Mouse (Mus musculus) left cerebral cortex, adult 8-10 months (tissue): ENCODE measurements around the gene Pet100. TPM values are rescaled to one million over a fixed set of nuclear protein-coding genes. Genes with fewer than 3 reads are reported as not detected.
A peak's percentile ranks its signal among the peaks of the same experiment; 100 is the strongest.

Experiments used
- DNase-seq, 2 experiments: peaks; one replicate each; pipeline ENCODE4 v3.0.0; 2022; ENCODE audit warnings: low spot score in 2 of 2
- total RNA-seq, 4 experiments: library from RNA; stranded (reverse); gene quantifications; 2 replicates each; pipeline ENCODE4 v1.2.4; 2022

Pet100 gene
- total RNA-seq, 4 experiments from 2014 or later, result 55.9 to 90.3 (median 75.7) TPM

- no peak for DNase-seq
These were observed 4.1 kb downstream of the Pet100 start, which contains the start of gene Pcp2 for GRCm38 (mm10) chr8:3625445-3625844. TSS of gene Pcp2 (minus strand) at chr8:3625545.

DNA sequence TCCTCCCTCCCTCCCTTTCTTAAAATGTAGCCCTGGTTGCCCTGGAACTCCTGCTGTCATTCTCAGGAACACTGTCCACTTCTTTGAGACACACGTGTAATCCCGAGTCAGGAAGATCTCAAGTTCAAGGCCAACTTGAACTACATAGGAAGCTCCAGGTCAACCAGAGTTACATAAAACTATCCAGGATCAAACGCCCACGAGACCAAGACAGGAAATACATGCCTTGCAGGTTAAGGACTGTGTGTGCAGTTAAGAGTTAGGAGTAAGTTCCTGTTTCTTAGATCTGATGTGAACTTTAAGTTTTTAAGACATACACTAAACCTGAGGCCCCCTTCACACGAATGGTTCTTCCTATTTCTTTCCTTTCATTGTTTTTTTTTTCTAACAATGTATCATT, 5.6 kb downstream of the Pet100 start:
- no peak for DNase-seq

GRCm38 (mm10) chr8:3628014-3628413, 6.7 kb downstream of the Pet100 start:
- no peak for DNase-seq

GRCm38 (mm10) chr8:3630647-3631477, 9.5 kb downstream of the Pet100 start, which contains the start of gene Stxbp2:
TSS of gene Stxbp2 (plus strand) at chr8:3630955.
- DNase-seq, result peak; percentile 47 to 73

GRCm38 (mm10) chr8:3631478-3631875, 10.1 kb downstream of the Pet100 start:
- no peak for DNase-seq

DNA sequence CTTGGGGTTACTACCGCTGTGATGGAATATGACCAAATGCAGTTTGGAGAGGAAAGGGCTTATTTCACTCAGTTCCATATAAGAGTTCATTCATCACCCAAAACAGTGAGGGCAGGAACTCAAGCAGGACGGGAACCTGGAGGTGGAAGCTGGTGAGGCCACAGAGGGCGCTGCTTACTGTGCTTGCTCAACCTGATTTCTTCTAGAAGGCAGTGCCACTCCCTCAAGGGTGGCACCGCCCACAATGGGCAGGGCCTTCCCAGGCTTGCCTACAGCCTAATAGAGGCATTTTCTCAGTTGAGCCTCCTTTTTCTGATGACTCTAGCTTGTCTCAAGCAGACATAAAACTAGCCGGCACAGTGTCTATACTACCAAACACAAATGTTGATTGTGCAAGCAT, 24.5 kb downstream of the Pet100 start:
- no peak for DNase-seq

DNA sequence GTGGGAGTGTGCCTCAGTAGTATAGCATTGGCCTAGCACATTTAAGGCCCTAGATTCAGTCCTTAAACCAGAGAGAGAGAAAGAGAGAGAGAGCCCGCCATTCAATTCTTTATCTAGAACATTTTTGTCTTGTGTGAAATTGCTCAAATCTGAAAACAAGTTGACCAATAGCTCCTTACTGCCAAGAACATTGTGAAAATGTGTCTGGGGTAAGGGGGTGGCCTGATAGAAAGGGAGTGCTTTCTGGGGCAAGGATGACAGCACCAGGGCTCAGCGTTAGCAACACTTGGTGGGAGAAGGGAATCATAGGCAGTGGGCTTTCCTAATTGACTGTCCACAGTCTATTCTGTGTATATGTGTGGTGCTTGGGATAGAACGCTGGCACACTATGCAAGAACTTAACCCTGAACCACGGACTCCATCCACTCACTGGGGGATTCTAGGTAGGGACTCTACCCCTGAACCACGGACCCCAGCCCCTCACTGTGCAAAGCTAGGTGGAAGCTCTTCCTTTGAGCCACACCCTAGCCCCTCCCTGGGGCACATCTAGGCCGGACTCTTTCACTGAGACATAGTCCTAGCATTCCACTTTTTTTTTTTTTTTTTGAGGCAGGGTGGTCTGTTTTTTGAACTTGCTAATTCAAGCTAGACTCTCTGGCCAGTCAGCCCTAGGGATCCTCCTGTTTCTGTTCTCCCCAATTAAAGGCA, 25.6 kb downstream of the Pet100 start:
- no peak for DNase-seq

- DNase-seq, result no peak
These were observed 26.2 kb downstream of the Pet100 start for GRCm38 (mm10) chr8:3647561-3647960.

- no peak for DNase-seq
These were observed 26.9 kb downstream of the Pet100 start for GRCm38 (mm10) chr8:3648268-3648667.

GRCm38 (mm10) chr8:3648990-3649389, 27.6 kb downstream of the Pet100 start:
- DNase-seq, result no peak

GRCm38 (mm10) chr8:3652845-3653244, 31.5 kb downstream of the Pet100 start:
- DNase-seq, result no peak

DNA sequence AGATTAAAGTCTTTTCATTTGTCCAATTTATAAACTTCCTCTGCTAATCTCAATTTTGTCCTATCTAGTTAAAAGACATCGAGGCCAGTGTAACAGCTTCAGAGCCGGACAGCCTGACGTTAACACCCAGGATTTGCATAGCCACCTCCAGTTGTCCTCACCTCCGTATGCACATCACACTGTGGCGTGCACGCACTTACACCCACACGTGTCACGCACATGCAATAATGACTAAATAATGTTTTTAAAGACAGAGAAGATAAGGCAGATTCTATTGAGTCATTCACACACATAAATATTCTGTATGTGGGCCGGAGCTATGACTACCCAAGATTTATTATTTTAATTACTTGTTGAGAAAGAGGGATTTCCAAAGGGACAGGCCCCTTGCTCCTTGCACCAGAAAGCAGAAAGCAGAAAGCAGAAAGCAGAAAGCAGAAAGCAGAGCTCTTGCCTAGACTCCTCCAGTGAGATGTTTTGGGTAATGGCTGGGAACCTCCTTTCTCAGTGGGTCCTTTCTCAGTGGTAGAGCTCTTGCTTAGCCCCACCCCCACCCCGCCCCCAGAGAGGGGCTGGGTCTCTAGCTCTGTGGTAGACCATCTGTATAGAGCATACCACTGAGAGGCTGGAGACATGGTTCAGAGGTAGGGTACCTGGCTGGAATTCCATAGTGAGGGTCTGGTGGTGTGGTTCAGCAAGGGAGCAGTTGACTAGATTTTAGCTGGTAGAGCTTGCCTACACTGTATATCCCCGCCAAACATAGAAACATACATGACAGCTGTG, 33.6 kb downstream of the Pet100 start:
- no peak for DNase-seq

- DNase-seq, result no peak
These were observed 34.2 kb downstream of the Pet100 start, which contains the start of gene Retn for GRCm38 (mm10) chr8:3655526-3655925. TSS of gene Retn (plus strand) at chr8:3655770.

GRCm38 (mm10) chr8:3656725-3657381, 35.5 kb downstream of the Pet100 start:
- DNase-seq, result no peak

DNA sequence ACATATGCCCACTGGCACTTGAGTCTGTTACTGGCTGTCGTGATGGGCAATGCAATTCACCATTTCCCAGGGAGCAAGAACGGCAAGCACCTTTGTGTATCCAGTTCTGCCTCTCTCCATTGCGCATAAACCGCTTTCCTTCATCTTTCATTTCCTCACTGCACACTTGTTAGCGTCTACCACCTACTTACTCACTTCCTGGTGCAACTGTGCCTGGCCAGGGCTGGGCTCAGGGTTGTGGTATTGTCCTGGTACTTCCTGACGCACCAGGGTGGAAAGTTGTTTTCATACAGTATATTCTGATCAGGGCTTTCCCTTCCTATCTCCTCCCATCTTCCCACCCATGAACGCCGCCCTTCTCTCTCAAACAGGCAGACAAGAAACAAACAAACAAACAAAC, 39.5 kb downstream of the Pet100 start:
- no peak for DNase-seq

GRCm38 (mm10) chr8:3664405-3664804, 43.1 kb downstream of the Pet100 start:
- DNase-seq, result no peak

GRCm38 (mm10) chr8:3665507-3665906, 44.2 kb downstream of the Pet100 start, which contains the start of gene Mcemp1:
TSS of gene Mcemp1 (plus strand) at chr8:3665754.
- DNase-seq, result no peak

DNA sequence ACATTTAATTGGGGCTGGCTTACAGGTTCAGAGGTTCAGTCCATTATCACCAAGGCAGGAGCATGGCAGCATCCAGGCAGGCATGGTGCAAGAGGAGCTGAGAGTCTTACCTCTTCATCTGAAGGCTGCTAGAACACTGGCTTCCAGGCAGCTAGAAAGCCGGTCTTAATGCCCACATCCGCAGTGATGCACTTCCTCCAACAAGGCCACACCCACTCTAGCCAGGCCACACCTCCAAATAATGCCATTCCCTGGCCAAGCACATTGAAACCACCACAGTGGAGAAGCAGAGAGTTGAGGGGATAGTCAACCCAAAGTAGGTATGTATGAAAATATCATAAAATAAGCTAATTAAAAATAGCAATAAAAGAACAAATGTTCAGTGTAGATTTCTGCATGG, 49.0 kb downstream of the Pet100 start:
- DNase-seq, result no peak

- peak; percentile 74 to 88 for DNase-seq
These were observed 50.7 kb downstream of the Pet100 start, which contains the start of gene Fcor for GRCm38 (mm10) chr8:3671980-3672491. TSS of gene Fcor (minus strand) at chr8:3672362.

GRCm38 (mm10) chr8:3674671-3675070, 53.3 kb downstream of the Pet100 start:
- no peak for DNase-seq
